Mouse (Mus musculus) C2C12 (cell line): ENCODE results near the gene Tmem39b.

Source experiments
- CTCF ChIP-seq: IDR thresholded peaks from one replicate; pipeline ENCODE4 v1.5.1; 2011; ENCODE audit not compliant: control insufficient read depth, insufficient read depth, insufficient read length
- MAX ChIP-seq: IDR thresholded peaks from one replicate; pipeline ENCODE4 v1.6.1; 2011; ENCODE audit warnings: mild to moderate bottlenecking, control low read depth

DNA sequence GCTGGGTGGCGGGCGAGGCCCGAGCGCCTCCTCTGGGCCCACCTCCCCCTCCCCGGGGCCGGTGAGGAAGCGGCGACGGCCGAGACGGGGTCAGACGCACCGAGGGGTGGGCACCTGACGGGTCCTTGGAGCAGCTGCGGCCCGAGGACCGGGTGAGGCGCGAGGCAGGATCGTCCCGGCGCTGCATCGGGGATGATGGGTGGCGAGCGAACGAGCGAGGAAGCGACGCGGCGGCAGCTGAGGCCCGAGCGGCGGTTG lies 45.3 kb upstream of the Tmem39b start:
- no peak for TF ChIP-seq MAX
- no peak for TF ChIP-seq CTCF
